Mouse (Mus musculus) myocyte (in vitro differentiated cells): ENCODE measurements around the gene Ptcra.

Source experiments
- CEBPB ChIP-seq: IDR thresholded peaks from 2 replicates; pipeline ENCODE4 v1.6.1; 2011; ENCODE audit warnings: mild to moderate bottlenecking, moderate library complexity; ENCODE audit not compliant: poor library complexity, insufficient read depth, severe bottlenecking
- E2F4 ChIP-seq: IDR thresholded peaks from one replicate; pipeline ENCODE4 v1.6.1; 2011; ENCODE audit warnings: mild to moderate bottlenecking, control low read depth, moderate library complexity; ENCODE audit not compliant: insufficient read depth
- MAX ChIP-seq: IDR thresholded peaks from one replicate; pipeline ENCODE4 v1.6.1; 2011; ENCODE audit warnings: low read depth, mild to moderate bottlenecking, control low read depth
- MYOD1 ChIP-seq, 3 experiments: IDR thresholded peaks; one replicate each; pipeline ENCODE4 v1.6.1; 2011; ENCODE audit warnings: control low read depth in 2 of 3, low read depth in 2 of 3, mild to moderate bottlenecking in 2 of 3, moderate library complexity in 1 of 3; ENCODE audit not compliant: insufficient read length in 2 of 3, control insufficient read depth in 1 of 3
- MYOG ChIP-seq, 3 experiments: IDR thresholded peaks; one replicate each; pipeline ENCODE4 v1.6.1; 2011; ENCODE audit warnings: control low read depth in 2 of 3, low read depth in 2 of 3, mild to moderate bottlenecking in 2 of 3; ENCODE audit not compliant: insufficient read length in 2 of 3, control insufficient read depth in 1 of 3, insufficient read depth in 1 of 3
- POLR2A ChIP-seq: IDR thresholded peaks from one replicate; pipeline ENCODE4 v1.6.1; 2011; ENCODE audit warnings: low read depth, mild to moderate bottlenecking, control low read depth, moderate library complexity; ENCODE audit not compliant: insufficient read length
- POLR2AphosphoS2 ChIP-seq: IDR thresholded peaks from one replicate; pipeline ENCODE4 v1.6.1; 2011; ENCODE audit warnings: low read depth, control low read depth; ENCODE audit not compliant: insufficient read length
- REST ChIP-seq: IDR thresholded peaks from one replicate; pipeline ENCODE4 v1.6.1; 2011; ENCODE audit warnings: mild to moderate bottlenecking, control low read depth, moderate library complexity; ENCODE audit not compliant: insufficient read depth, insufficient read length
- SRF ChIP-seq: IDR thresholded peaks from one replicate; pipeline ENCODE4 v1.6.1; 2011; ENCODE audit warnings: low read depth; ENCODE audit not compliant: control insufficient read depth, insufficient read length
- TCF12 ChIP-seq: IDR thresholded peaks from one replicate; pipeline ENCODE4 v1.6.1; 2011; ENCODE audit warnings: mild to moderate bottlenecking, control low read depth; ENCODE audit not compliant: poor library complexity, insufficient read depth, severe bottlenecking
- TCF3 ChIP-seq: IDR thresholded peaks from one replicate; pipeline ENCODE4 v1.6.1; 2011; ENCODE audit warnings: low read depth, control low read depth; ENCODE audit not compliant: insufficient read length
- USF1 ChIP-seq: IDR thresholded peaks from one replicate; pipeline ENCODE4 v1.6.1; 2011; ENCODE audit warnings: low read depth, mild to moderate bottlenecking, control low read depth, moderate library complexity

- no peak for TF ChIP-seq POLR2AphosphoS2
- TF ChIP-seq POLR2A: no peak
- no peak for TF ChIP-seq MYOD1 (IDR thresholded peaks at IDR 0.05; ENCODE audit: control insufficient read depth in 1 of 3, insufficient read length in 2 of 3, low read depth in 2 of 3)
- no peak for TF ChIP-seq MAX
- TF ChIP-seq TCF3: no peak
- TF ChIP-seq USF1: no peak
- no peak for TF ChIP-seq E2F4
- no peak for TF ChIP-seq TCF12
- no peak for TF ChIP-seq SRF
- TF ChIP-seq CEBPB: no peak
- TF ChIP-seq MYOG (IDR thresholded peaks at IDR 0.05; ENCODE audit: control insufficient read depth in 1 of 3, insufficient read depth in 1 of 3, insufficient read length in 2 of 3, low read depth in 2 of 3): no peak
- TF ChIP-seq REST: no peak
Measured at GRCm38 (mm10) chr17:46810672-46811071, 47.2 kb upstream of the Ptcra start.
